Mouse (Mus musculus): ENCODE data around the gene Tgtp1. TPM values are rescaled to one million over a fixed set of nuclear protein-coding genes. Genes with fewer than 3 reads are reported as not detected.
"Not testable (repeated sequence)": the region's sequence is repeated elsewhere in the genome, so short reads cannot be mapped to it uniquely, and the experiment has no call there.

Tgtp1 gene
- polyA plus RNA-seq (2011; ENCODE audit: insufficient read length, low read depth, missing spikeins): 1.7 and 3.1 TPM in 2 replicates

GRCm38 (mm10) chr11:48994018-48994417 is at the start of gene Tgtp1:
TSS of gene Tgtp1 (minus strand) at chr11:48994172.
- not testable (repeated sequence) for H3K27ac ChIP-seq (ENCODE audit: insufficient read depth, low read length)

GRCm38 (mm10) chr11:49012074-49012473 is 18.1 kb upstream of the Tgtp1 start:
- not testable (repeated sequence) for H3K27ac ChIP-seq (ENCODE audit: insufficient read depth, low read length); H3K4me3 ChIP-seq (ENCODE audit: insufficient read depth, low read length); H3K4me1 ChIP-seq (ENCODE audit: control insufficient read depth, insufficient read depth, low read length)

More at GRCm38 (mm10) chr11:48994018-48994417, at the start of gene Tgtp1:
- H3K4me3 ChIP-seq (ENCODE audit: insufficient read depth, low read length); H3K4me1 ChIP-seq (ENCODE audit: control insufficient read depth, insufficient read depth, low read length): not testable (repeated sequence)

- H3K4me3 ChIP-seq (ENCODE audit: insufficient read depth, low read length); H3K4me1 ChIP-seq (ENCODE audit: control insufficient read depth, insufficient read depth, low read length); H3K27ac ChIP-seq (ENCODE audit: insufficient read depth, low read length): not testable (repeated sequence)
These were observed 12.8 kb upstream of the Tgtp1 start for GRCm38 (mm10) chr11:49006785-49007184.

GRCm38 (mm10) chr11:49006317-49006716 is 12.3 kb upstream of the Tgtp1 start:
- H3K27ac ChIP-seq (ENCODE audit: insufficient read depth, low read length); H3K4me1 ChIP-seq (ENCODE audit: control insufficient read depth, insufficient read depth, low read length); H3K4me3 ChIP-seq (ENCODE audit: insufficient read depth, low read length): not testable (repeated sequence)

GRCm38 (mm10) chr11:49000411-49000810 is 6.4 kb upstream of the Tgtp1 start:
- H3K27ac ChIP-seq (ENCODE audit: insufficient read depth, low read length); H3K4me3 ChIP-seq (ENCODE audit: insufficient read depth, low read length); H3K4me1 ChIP-seq (ENCODE audit: control insufficient read depth, insufficient read depth, low read length): not testable (repeated sequence)

- H3K4me1 ChIP-seq (ENCODE audit: control insufficient read depth, insufficient read depth, low read length); H3K27ac ChIP-seq (ENCODE audit: insufficient read depth, low read length); H3K4me3 ChIP-seq (ENCODE audit: insufficient read depth, low read length): not testable (repeated sequence)
These were observed 676 bp downstream of the Tgtp1 start for GRCm38 (mm10) chr11:48993296-48993695.

- not testable (repeated sequence) for H3K27ac ChIP-seq (ENCODE audit: insufficient read depth, low read length); H3K4me3 ChIP-seq (ENCODE audit: insufficient read depth, low read length); H3K4me1 ChIP-seq (ENCODE audit: control insufficient read depth, insufficient read depth, low read length)
These were observed 2.0 kb downstream of the Tgtp1 start, which contains the start of gene Gm12185 for GRCm38 (mm10) chr11:48991740-48992520. TSS of gene Gm12185 (minus strand) at chr11:48992226.

- H3K27ac ChIP-seq (ENCODE audit: insufficient read depth, low read length); H3K4me3 ChIP-seq (ENCODE audit: insufficient read depth, low read length): not testable (repeated sequence)
These were observed 4.0 kb downstream of the Tgtp1 start for GRCm38 (mm10) chr11:48989981-48990380.

GRCm38 (mm10) chr11:48988219-48988618 is 5.8 kb downstream of the Tgtp1 start:
- H3K4me1 ChIP-seq (ENCODE audit: control insufficient read depth, insufficient read depth, low read length); H3K27ac ChIP-seq (ENCODE audit: insufficient read depth, low read length); H3K4me3 ChIP-seq (ENCODE audit: insufficient read depth, low read length): not testable (repeated sequence)

More at GRCm38 (mm10) chr11:48989981-48990380, 4.0 kb downstream of the Tgtp1 start:
- H3K4me1 ChIP-seq (ENCODE audit: control insufficient read depth, insufficient read depth, low read length): not testable (repeated sequence)

- H3K4me3 ChIP-seq (ENCODE audit: insufficient read depth, low read length); H3K27ac ChIP-seq (ENCODE audit: insufficient read depth, low read length); H3K4me1 ChIP-seq (ENCODE audit: control insufficient read depth, insufficient read depth, low read length): not testable (repeated sequence)
These were observed 11.1 kb downstream of the Tgtp1 start for GRCm38 (mm10) chr11:48982848-48983247.

GRCm38 (mm10) chr11:48980052-48980451 is 13.9 kb downstream of the Tgtp1 start:
- not testable (repeated sequence) for H3K4me1 ChIP-seq (ENCODE audit: control insufficient read depth, insufficient read depth, low read length); H3K27ac ChIP-seq (ENCODE audit: insufficient read depth, low read length); H3K4me3 ChIP-seq (ENCODE audit: insufficient read depth, low read length)

GRCm38 (mm10) chr11:48979251-48979650 is 14.7 kb downstream of the Tgtp1 start, which contains the start of gene 9930111J21Rik1:
TSS of gene 9930111J21Rik1 (minus strand) at chr11:48979398.
- H3K4me1 ChIP-seq (ENCODE audit: control insufficient read depth, insufficient read depth, low read length); H3K27ac ChIP-seq (ENCODE audit: insufficient read depth, low read length); H3K4me3 ChIP-seq (ENCODE audit: insufficient read depth, low read length): not testable (repeated sequence)

GRCm38 (mm10) chr11:48978240-48978939 is 15.6 kb downstream of the Tgtp1 start, which contains the start of gene Olfr56:
TSS of gene Olfr56 (plus strand) at chr11:48978889.
- H3K27ac ChIP-seq (ENCODE audit: insufficient read depth, low read length); H3K4me1 ChIP-seq (ENCODE audit: control insufficient read depth, insufficient read depth, low read length); H3K4me3 ChIP-seq (ENCODE audit: insufficient read depth, low read length): not testable (repeated sequence)

GRCm38 (mm10) chr11:48974686-48975085 is 19.3 kb downstream of the Tgtp1 start:
- not testable (repeated sequence) for H3K27ac ChIP-seq (ENCODE audit: insufficient read depth, low read length); H3K4me3 ChIP-seq (ENCODE audit: insufficient read depth, low read length); H3K4me1 ChIP-seq (ENCODE audit: control insufficient read depth, insufficient read depth, low read length)

- H3K4me3 ChIP-seq (ENCODE audit: insufficient read depth, low read length); H3K4me1 ChIP-seq (ENCODE audit: control insufficient read depth, insufficient read depth, low read length); H3K27ac ChIP-seq (ENCODE audit: insufficient read depth, low read length): not testable (repeated sequence)
These were observed 47.9 kb downstream of the Tgtp1 start, which contains the start of gene Psme2b for GRCm38 (mm10) chr11:48946090-48946489. TSS of gene Psme2b (minus strand) at chr11:48946190.

GRCm38 (mm10) chr11:48939286-48939685 is 54.7 kb downstream of the Tgtp1 start:
- not testable (repeated sequence) for H3K27ac ChIP-seq (ENCODE audit: insufficient read depth, low read length); H3K4me3 ChIP-seq (ENCODE audit: insufficient read depth, low read length); H3K4me1 ChIP-seq (ENCODE audit: control insufficient read depth, insufficient read depth, low read length)
